Mouse (Mus musculus) ZHBTc4 (cell line): ENCODE measurements around the gene Il21r.

ENCODE experiments used
- DNase-seq: peaks from one replicate; pipeline ENCODE4 v3.0.0-alpha.2; 2011; ENCODE audit warnings: low read depth, low spot score

Il21r gene

GRCm38 (mm10) chr7:125638376-125638775 is 35.1 kb downstream of the Il21r start:
- DNase-seq, result no peak

GRCm38 (mm10) chr7:125638870-125639386 is 35.7 kb downstream of the Il21r start:
- DNase-seq, result peak; percentile 71

GRCm38 (mm10) chr7:125643880-125644279 is 40.7 kb downstream of the Il21r start:
- DNase-seq, result no peak

- no peak for DNase-seq
Measured at GRCm38 (mm10) chr7:125645413-125645812, 42.2 kb downstream of the Il21r start.

- DNase-seq, result no peak
Measured at GRCm38 (mm10) chr7:125649013-125649412, 45.8 kb downstream of the Il21r start.

- no peak for DNase-seq
Measured at GRCm38 (mm10) chr7:125657511-125657910, 54.3 kb downstream of the Il21r start.

GRCm38 (mm10) chr7:125663654-125664053 is 60.4 kb downstream of the Il21r start:
- DNase-seq, result no peak

GRCm38 (mm10) chr7:125670865-125671264 is 67.6 kb downstream of the Il21r start:
- no peak for DNase-seq

- DNase-seq, result no peak
Measured at GRCm38 (mm10) chr7:125671396-125671795, 68.2 kb downstream of the Il21r start.

- DNase-seq, result peak; percentile 63
Measured at GRCm38 (mm10) chr7:125674916-125675315, 71.7 kb downstream of the Il21r start.

GRCm38 (mm10) chr7:125678756-125679155 is 75.5 kb downstream of the Il21r start:
- no peak for DNase-seq

GRCm38 (mm10) chr7:125679936-125680335 is 76.7 kb downstream of the Il21r start:
- DNase-seq, result no peak
